Mouse (Mus musculus) left cerebral cortex, adult 11 months (tissue): Measurements from ENCODE around the gene Mtmr6.

Experiments
- DNase-seq: peaks from one replicate; pipeline ENCODE4 v3.0.0; 2022; ENCODE audit warnings: low spot score

The Mtmr6 gene

GRCm38 (mm10) chr14:60264990-60265876, at the start of gene Mtmr6:
Gene Mtmr6 (plus strand): TSS chr14:60265228.
- DNase-seq: peak; percentile 94

GRCm38 (mm10) chr14:60216125-60216524, 48.9 kb upstream of the Mtmr6 start:
- no peak for DNase-seq

GRCm38 (mm10) chr14:60217616-60218015, 47.4 kb upstream of the Mtmr6 start:
- DNase-seq: no peak

GRCm38 (mm10) chr14:60219886-60220285, 45.1 kb upstream of the Mtmr6 start:
- no peak for DNase-seq

GRCm38 (mm10) chr14:60238551-60238950, 26.5 kb upstream of the Mtmr6 start:
- no peak for DNase-seq

GRCm38 (mm10) chr14:60250366-60250765, 14.7 kb upstream of the Mtmr6 start:
- DNase-seq: no peak

DNA sequence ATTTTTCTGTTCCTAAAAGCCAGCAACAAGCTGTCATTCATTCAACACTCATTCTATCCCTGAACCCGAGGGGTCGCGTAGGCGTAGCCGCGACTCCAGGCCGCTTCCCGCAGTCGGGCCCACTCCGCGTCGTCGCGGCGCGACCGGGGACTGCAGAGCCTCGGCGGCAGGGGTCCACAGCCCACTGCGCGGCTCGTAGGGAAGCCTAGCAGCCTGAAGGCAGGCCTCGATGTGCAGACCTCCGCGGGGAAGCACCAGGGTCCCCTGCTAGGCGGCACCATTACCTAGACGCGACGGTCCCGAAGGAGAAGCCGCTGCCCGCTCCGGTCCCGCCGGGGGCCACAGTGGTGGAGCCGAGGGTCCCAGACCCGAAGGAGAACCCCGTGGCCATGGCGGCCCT, 14.1 kb upstream of the Mtmr6 start:
- DNase-seq: no peak

GRCm38 (mm10) chr14:60251281-60252003, 13.6 kb upstream of the Mtmr6 start, which contains the start of the genes Nupl1 and Gm49336:
Gene Nupl1 (minus strand): TSS chr14:60251431.
Gene Gm49336 (minus strand): TSS chr14:60251507.
- peak; percentile 97 for DNase-seq

DNA sequence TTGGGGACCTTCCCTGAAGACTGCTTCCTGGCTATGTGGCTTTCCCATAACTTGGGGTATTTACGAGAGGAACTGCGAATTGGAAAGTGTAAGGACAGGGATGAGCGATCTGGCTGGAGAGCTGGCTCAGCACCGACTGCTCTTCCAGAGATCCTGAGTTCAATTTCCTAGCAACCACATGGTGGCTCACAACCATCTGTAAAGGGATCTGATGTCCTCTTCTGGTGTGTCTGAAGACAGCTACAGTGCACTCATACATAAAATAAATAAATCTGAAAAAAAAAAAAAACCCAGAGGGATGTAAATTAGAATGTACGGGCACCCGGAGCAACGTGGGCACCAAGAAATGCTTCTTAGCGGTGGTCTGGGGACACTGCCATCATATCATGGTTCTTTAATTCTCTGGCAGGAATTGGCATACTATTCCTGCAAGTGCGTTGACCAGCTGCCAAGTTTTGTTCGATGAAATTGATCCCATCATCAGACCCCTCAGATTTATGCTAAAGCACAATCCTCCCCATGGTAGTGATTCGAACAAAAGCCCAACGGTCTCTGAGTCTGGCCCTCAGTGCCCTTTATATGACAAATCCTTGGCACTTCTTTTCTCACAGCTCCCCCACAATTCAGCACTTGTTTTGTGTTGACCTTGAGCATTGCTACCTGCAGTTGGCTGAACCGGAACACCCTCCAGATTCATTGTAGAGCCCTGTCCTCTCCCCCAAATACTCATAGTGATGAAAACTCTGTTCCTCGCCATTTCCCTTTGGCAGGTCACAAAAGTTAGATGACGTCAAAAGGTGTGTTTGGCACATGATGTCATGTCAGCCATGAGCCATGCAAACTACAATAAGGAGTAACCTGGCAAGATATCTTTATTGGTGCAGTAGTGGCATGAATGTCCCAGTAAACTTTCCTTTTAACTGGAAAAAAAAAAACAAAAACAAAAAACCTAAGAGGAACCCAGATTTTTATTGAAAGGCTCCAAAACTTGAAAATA, 12.7 kb upstream of the Mtmr6 start:
- no peak for DNase-seq

- no peak for DNase-seq
Observed at GRCm38 (mm10) chr14:60253466-60253865, 11.6 kb upstream of the Mtmr6 start.

DNA sequence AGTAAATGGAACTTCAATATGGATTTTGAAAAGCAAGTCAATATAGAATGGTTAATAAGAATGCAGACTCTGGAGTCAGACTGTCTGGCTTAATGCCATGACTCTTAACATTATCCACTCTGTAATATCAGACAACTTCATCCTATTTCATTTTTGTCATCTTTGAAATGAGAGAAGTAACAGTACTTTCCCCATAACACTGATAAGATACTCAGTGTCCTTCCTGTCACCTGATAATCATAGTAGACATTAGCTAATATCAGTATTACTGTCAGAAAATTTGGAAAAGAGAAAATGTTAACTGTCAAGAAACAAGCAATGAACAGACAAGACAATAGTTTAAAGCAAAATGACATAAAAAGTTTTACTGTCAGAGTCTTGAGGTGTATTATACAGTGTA, 10.3 kb upstream of the Mtmr6 start:
- no peak for DNase-seq

DNA sequence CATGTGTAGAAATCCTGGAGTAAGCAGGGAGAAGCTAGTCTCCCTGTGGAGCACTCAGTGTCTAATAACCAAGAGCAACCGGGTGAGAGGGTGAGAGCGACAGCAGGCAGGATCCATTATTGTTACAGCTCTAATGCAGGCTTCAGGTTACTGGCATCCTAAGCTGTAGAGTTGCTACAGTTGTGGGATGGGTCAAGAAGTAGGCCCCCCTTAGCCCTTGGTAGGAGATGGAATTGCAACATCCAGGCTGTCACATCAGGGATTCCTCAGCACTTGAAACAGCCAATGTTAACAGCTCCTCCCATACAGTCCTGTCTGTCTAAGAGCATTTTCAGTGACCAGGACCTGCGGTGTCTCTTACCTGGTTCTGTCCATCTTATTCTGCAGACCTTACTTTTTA, 8.7 kb upstream of the Mtmr6 start:
- no peak for DNase-seq

- DNase-seq: no peak
Observed at GRCm38 (mm10) chr14:60257101-60257500, 7.9 kb upstream of the Mtmr6 start.

GRCm38 (mm10) chr14:60257851-60258250, 7.2 kb upstream of the Mtmr6 start:
- no peak for DNase-seq

DNA sequence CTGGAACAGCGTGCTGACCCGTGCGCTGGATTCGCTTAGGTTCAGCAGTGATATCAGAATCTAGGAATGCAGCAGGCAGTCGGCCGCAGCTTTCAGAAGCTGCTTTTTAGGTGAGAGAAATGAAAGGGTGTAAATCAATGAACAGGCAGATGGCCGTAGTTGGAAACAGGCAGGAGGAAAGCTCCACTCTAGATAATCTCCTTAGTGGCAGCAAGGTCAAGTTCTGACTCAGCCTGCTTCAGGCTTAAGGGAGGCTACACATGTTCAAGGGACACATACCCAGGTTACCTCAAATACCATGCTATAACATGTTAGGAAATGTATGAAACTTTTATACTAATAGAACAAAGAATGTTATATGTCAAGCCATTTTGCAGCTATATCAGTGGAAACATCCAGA, 2.7 kb upstream of the Mtmr6 start:
- DNase-seq: no peak

- DNase-seq: no peak
Observed at GRCm38 (mm10) chr14:60269333-60269732, 4.3 kb downstream of the Mtmr6 start.

DNA sequence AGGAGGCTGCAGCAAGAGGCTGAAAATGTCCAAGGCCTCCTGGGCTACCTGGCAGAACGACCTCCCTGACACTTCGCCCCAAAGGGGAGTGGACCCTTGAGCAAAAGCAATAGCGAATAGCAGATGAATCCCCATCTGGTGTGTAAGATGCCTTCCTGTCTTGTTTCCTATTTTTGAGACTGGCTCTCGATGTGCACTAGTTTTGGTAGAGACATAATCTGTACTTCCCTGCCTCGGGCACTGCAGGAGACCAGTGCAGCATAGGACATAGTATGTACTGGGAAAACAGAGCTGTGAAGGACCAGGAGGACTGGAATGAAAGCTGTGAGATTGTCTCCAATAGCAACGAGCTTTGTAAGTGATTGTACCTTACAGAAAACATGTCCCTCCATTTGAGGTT, 8.3 kb downstream of the Mtmr6 start:
- DNase-seq: no peak

GRCm38 (mm10) chr14:60275301-60276276, 10.6 kb downstream of the Mtmr6 start:
- DNase-seq: no peak

GRCm38 (mm10) chr14:60286194-60286863, 21.3 kb downstream of the Mtmr6 start:
- DNase-seq: no peak

GRCm38 (mm10) chr14:60290363-60290762, 25.3 kb downstream of the Mtmr6 start:
- DNase-seq: no peak
